In the genomic region with DNA sequence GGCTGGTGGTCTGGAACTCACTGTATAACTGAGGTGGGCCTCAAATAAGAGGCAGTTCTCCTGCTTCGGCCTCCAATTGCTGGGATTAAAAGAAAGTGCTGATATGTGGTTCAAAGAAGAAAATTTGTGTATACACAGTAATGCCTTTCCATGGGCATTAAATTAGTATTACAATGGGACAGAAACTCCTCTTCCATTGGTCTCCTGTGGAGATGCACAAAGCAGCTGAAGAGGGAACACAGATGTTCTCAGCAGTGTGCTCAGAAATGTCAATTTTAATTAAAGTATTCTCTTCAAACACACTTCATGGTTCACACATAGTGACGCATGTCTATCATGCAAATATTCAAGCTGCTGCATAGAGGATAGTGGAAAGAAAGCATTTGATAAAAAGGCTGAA, we compare ENCODE assay signal across 21 mouse cellular contexts. TPM values are rescaled to one million over a fixed set of nuclear protein-coding genes. Genes with fewer than 3 reads are reported as not detected.
"Had no signal": no experiment of that assay in that cellular context is flagged by ENCODE, and none has a peak within 500 bp of the region (broad histone marks: within the 10 kb centered on the region; RNA-seq: fewer than 3 reads in every experiment).

No protein-coding gene starts in this region.

- H3K9me3 ChIP-seq: liver, embryonic 15.5 days; lung, embryonic 15.5 days; midbrain, embryonic 15.5 days; neural tube, embryonic 12.5 days; stomach, embryonic 15.5 days had no signal

- H3K27ac ChIP-seq: liver, embryonic 15.5 days; lung, embryonic 15.5 days; macrophage; midbrain, embryonic 12.5 days; midbrain, embryonic 15.5 days; neural tube, embryonic 12.5 days; stomach, embryonic 15.5 days; stomach, postnatal 0 days had no signal

- H3K36me3 ChIP-seq: liver, embryonic 15.5 days; lung, embryonic 15.5 days; midbrain, embryonic 15.5 days; neural tube, embryonic 12.5 days; stomach, embryonic 15.5 days had no signal

- DNase-seq: liver, postnatal 0 days; lung, adult 2 months; lung, postnatal 14 days; lung, postnatal 36 days; right cerebral cortex, postnatal 14 days; thymus, adult 2 months; thymus, postnatal 25 days; thymus, postnatal 4 days had no signal

- H3K4me1 ChIP-seq: liver, embryonic 15.5 days; lung, embryonic 15.5 days; megakaryocyte, embryonic 14.5 days; midbrain, embryonic 12.5 days; midbrain, embryonic 15.5 days; neural tube, embryonic 12.5 days; stomach, embryonic 15.5 days had no signal

- H3K4me3 ChIP-seq: liver, embryonic 15.5 days; lung, embryonic 15.5 days; megakaryocyte, embryonic 14.5 days; midbrain, embryonic 12.5 days; midbrain, embryonic 15.5 days; neural tube, embryonic 12.5 days; stomach, embryonic 15.5 days had no signal

- ATAC-seq: liver, postnatal 0 days; lung, postnatal 0 days; midbrain, embryonic 15.5 days had no signal

- H3K9ac ChIP-seq: liver, embryonic 15.5 days; liver, postnatal 0 days; lung, embryonic 15.5 days; midbrain, embryonic 12.5 days; midbrain, embryonic 15.5 days; neural tube, embryonic 12.5 days; stomach, embryonic 15.5 days had no signal

- H3K4me2 ChIP-seq: liver, embryonic 15.5 days; lung, embryonic 15.5 days; midbrain, embryonic 12.5 days; midbrain, embryonic 15.5 days; neural tube, embryonic 12.5 days; stomach, embryonic 15.5 days had no signal

- H3K27me3 ChIP-seq: liver, embryonic 15.5 days; lung, embryonic 15.5 days; megakaryocyte, embryonic 14.5 days; midbrain, embryonic 12.5 days; midbrain, embryonic 15.5 days; neural tube, embryonic 12.5 days; stomach, embryonic 15.5 days had no signal

RNA-seq across cellular contexts. Expression of a gene that starts 56.4 kb away (rescaled TPM):
- polyA plus RNA-seq: liver, embryonic 15.5 days; liver, postnatal 0 days; lung, adult 2 months; lung, embryonic 15.5 days; lung, postnatal 0 days; macrophage; neural tube, embryonic 12.5 days; neural tube, embryonic 14.5 days; spleen, adult 2 months; stomach, postnatal 0 days; testis, adult 2 months; thymus, adult 2 months had no signal
